Mouse (Mus musculus): ENCODE results near the gene Serpina3b. TPM values are rescaled to one million over a fixed set of nuclear protein-coding genes. Genes with fewer than 3 reads are reported as not detected.

Gene Serpina3b
- total and polyA plus RNA-seq, 2 experiments: 0.09 TPM; not detected in 1

GRCm38 (mm10) chr12:104178577-104178976 is 50.8 kb downstream of the Serpina3b start:
- no peak for TF ChIP-seq CTCF (IDR thresholded peaks at IDR 0.05; ENCODE audit: low read depth, low read length)
- TF ChIP-seq POLR2A (IDR thresholded peaks at IDR 0.05; ENCODE audit: extremely low read depth, insufficient read depth, low read length): no peak
- no peaks in the 10 kb centered on the region for H3K36me3 ChIP-seq (ENCODE audit: control insufficient read depth, insufficient read depth, low read length)
- peaks cover 3% of the 10 kb centered on the region; the same call in 1 of the 2 replicates for H3K4me1 ChIP-seq (ENCODE audit: control insufficient read depth, insufficient read depth, low read length)
- DNase-seq (ENCODE audit: extremely low read depth, low read depth, low spot score): peak; percentile 5
- no peaks in the 10 kb centered on the region for H3K79me2 ChIP-seq (ENCODE audit: control insufficient read depth, insufficient read depth, low read length)
- H3K27ac ChIP-seq (replicated peaks; ENCODE audit: insufficient read depth, low read depth, low read length): no peak overlapping the region
- H3K9ac ChIP-seq (ENCODE audit: low read depth, low read length): no peak overlapping the region
- no peaks in the 10 kb centered on the region for H3K27me3 ChIP-seq (ENCODE audit: control insufficient read depth, insufficient read depth, low read length)
- no peak overlapping the region for H3K4me3 ChIP-seq (ENCODE audit: insufficient read depth, low read depth, low read length)

GRCm38 (mm10) chr12:104178987-104179386 is 51.2 kb downstream of the Serpina3b start:
- Histone ChIP-seq H3K4me1 (ENCODE audit: control insufficient read depth, insufficient read depth, low read length) (peaks cover 3% of the 10 kb centered on the region; the same call in 1 of the 2 replicates), H3K4me3 (ENCODE audit: insufficient read depth, low read depth, low read length) (no peak overlapping the region), H3K27me3 (ENCODE audit: control insufficient read depth, insufficient read depth, low read length) (no peaks in the 10 kb centered on the region), H3K79me2 (ENCODE audit: control insufficient read depth, insufficient read depth, low read length) (no peaks in the 10 kb centered on the region), H3K27ac (replicated peaks; ENCODE audit: insufficient read depth, low read depth, low read length) (no peak overlapping the region), H3K36me3 (ENCODE audit: control insufficient read depth, insufficient read depth, low read length) (no peaks in the 10 kb centered on the region), H3K9ac (ENCODE audit: low read depth, low read length) (no peak overlapping the region)
- 89% methylated on average over 2 of the region's 2 CpGs for WGBS
- TF ChIP-seq CTCF (IDR thresholded peaks at IDR 0.05; ENCODE audit: low read depth, low read length): no peak
- TF ChIP-seq POLR2A (IDR thresholded peaks at IDR 0.05; ENCODE audit: extremely low read depth, insufficient read depth, low read length): no peak
- no peak for DNase-seq (ENCODE audit: extremely low read depth, low read depth, low spot score)

- Histone ChIP-seq H3K36me3 (ENCODE audit: control insufficient read depth, insufficient read depth, low read length) (no peaks in the 10 kb centered on the region), H3K79me2 (ENCODE audit: control insufficient read depth, insufficient read depth, low read length) (no peaks in the 10 kb centered on the region), H3K27ac (replicated peaks; ENCODE audit: insufficient read depth, low read depth, low read length) (no peak overlapping the region), H3K4me1 (ENCODE audit: control insufficient read depth, insufficient read depth, low read length) (no peaks in the 10 kb centered on the region), H3K4me3 (ENCODE audit: insufficient read depth, low read depth, low read length) (no peak overlapping the region), H3K27me3 (ENCODE audit: control insufficient read depth, insufficient read depth, low read length) (no peaks in the 10 kb centered on the region), H3K9ac (ENCODE audit: low read depth, low read length) (no peak overlapping the region)
- 94% methylated on average over 4 of the region's 4 CpGs for WGBS
- DNase-seq (ENCODE audit: extremely low read depth, low read depth, low spot score): no peak
- TF ChIP-seq CTCF (IDR thresholded peaks at IDR 0.05; ENCODE audit: low read depth, low read length): no peak
- TF ChIP-seq POLR2A (IDR thresholded peaks at IDR 0.05; ENCODE audit: extremely low read depth, insufficient read depth, low read length): no peak
These were observed 57.2 kb downstream of the Serpina3b start for GRCm38 (mm10) chr12:104185046-104185445.

GRCm38 (mm10) chr12:104186041-104186581 is 58.3 kb downstream of the Serpina3b start:
- DNase-seq (ENCODE audit: extremely low read depth, low read depth, low spot score): peak; percentile 18
- no peaks in the 10 kb centered on the region for H3K79me2 ChIP-seq (ENCODE audit: control insufficient read depth, insufficient read depth, low read length)
- 90% methylated on average over 3 of the region's 3 CpGs for WGBS
- H3K4me3 ChIP-seq (ENCODE audit: insufficient read depth, low read depth, low read length): no peak overlapping the region
- no peaks in the 10 kb centered on the region for H3K4me1 ChIP-seq (ENCODE audit: control insufficient read depth, insufficient read depth, low read length)
- no peak overlapping the region for H3K27ac ChIP-seq (replicated peaks; ENCODE audit: insufficient read depth, low read depth, low read length)
- no peaks in the 10 kb centered on the region for H3K27me3 ChIP-seq (ENCODE audit: control insufficient read depth, insufficient read depth, low read length)
- TF ChIP-seq CTCF (IDR thresholded peaks at IDR 0.05; ENCODE audit: low read depth, low read length) (no peak), POLR2A (IDR thresholded peaks at IDR 0.05; ENCODE audit: extremely low read depth, insufficient read depth, low read length) (no peak)
- H3K36me3 ChIP-seq (ENCODE audit: control insufficient read depth, insufficient read depth, low read length): no peaks in the 10 kb centered on the region
- no peak overlapping the region for H3K9ac ChIP-seq (ENCODE audit: low read depth, low read length)

Other genes with a start within 250 kb of the Serpina3b start
- gene Serpina1c, start 223.1 kb upstream of the Serpina3b start, total RNA-seq (2014; rRNA removed): 6,010 and 6,410 TPM in 2 replicates
- 8,302 and 8,890 TPM in 2 replicates for gene Serpina1c, start 223.1 kb upstream of the Serpina3b start, polyA plus RNA-seq (2012; rRNA removed)
- 1,162 and 7,105 TPM in 2 replicates for gene Serpina1e, start 169.0 kb upstream of the Serpina3b start, total RNA-seq (2014; rRNA removed)
- 268 and 557 TPM in 2 replicates for gene Serpina1e, start 169.0 kb upstream of the Serpina3b start, polyA plus RNA-seq (2012; rRNA removed)
- gene Serpina11, start 138.0 kb upstream of the Serpina3b start, total RNA-seq (2014; rRNA removed): 47.7 and 49.9 TPM in 2 replicates
- gene Serpina11, start 138.0 kb upstream of the Serpina3b start, polyA plus RNA-seq (2012; rRNA removed): 107 and 114 TPM in 2 replicates
- gene Serpina9, start 114.2 kb upstream of the Serpina3b start, total RNA-seq (2014; rRNA removed): 0.18 and 0.34 TPM in 2 replicates
- 0.11 and 1.3 TPM in 2 replicates for gene Serpina9, start 114.2 kb upstream of the Serpina3b start, polyA plus RNA-seq (2012; rRNA removed)
- gene Serpina12, start 83.6 kb upstream of the Serpina3b start, total RNA-seq (2014; rRNA removed): 0.20 and 3.6 TPM in 2 replicates
- 0.56 and 1.8 TPM in 2 replicates for gene Serpina12, start 83.6 kb upstream of the Serpina3b start, polyA plus RNA-seq (2012; rRNA removed)
- not detected in 2 replicates for gene Serpina5, start 26.9 kb upstream of the Serpina3b start, total RNA-seq (2014; rRNA removed)
- 0.04 TPM in 1 of 2 replicates, not detected in the other for gene Serpina5, start 26.9 kb upstream of the Serpina3b start, polyA plus RNA-seq (2012; rRNA removed)
- not detected in 2 replicates for gene Serpina3a, start 15.3 kb upstream of the Serpina3b start, total RNA-seq (2014; rRNA removed)
- gene Serpina3a, start 15.3 kb upstream of the Serpina3b start, polyA plus RNA-seq (2012; rRNA removed): not detected in 2 replicates
- 0.20 TPM in 1 of 2 replicates, not detected in the other for gene Serpina3c, start 25.9 kb downstream of the Serpina3b start, total RNA-seq (2014; rRNA removed)
- gene Serpina3c, start 25.9 kb downstream of the Serpina3b start, polyA plus RNA-seq (2012; rRNA removed): not detected in 2 replicates
- gene Serpina3f, start 86.5 kb downstream of the Serpina3b start, total RNA-seq (2014; rRNA removed): 2.9 TPM in 2 replicates
- 0.67 and 2.2 TPM in 2 replicates for gene Serpina3f, start 86.5 kb downstream of the Serpina3b start, polyA plus RNA-seq (2012; rRNA removed)
- gene Serpina3g, start 108.2 kb downstream of the Serpina3b start, total RNA-seq (2014; rRNA removed): 19.1 and 20.7 TPM in 2 replicates
- 3.8 and 9.7 TPM in 2 replicates for gene Serpina3g, start 108.2 kb downstream of the Serpina3b start, polyA plus RNA-seq (2012; rRNA removed)
- gene Serpina3i, start 135.1 kb downstream of the Serpina3b start, total RNA-seq (2014; rRNA removed): 0.20 and 0.46 TPM in 2 replicates
- gene Serpina3i, start 135.1 kb downstream of the Serpina3b start, polyA plus RNA-seq (2012; rRNA removed): 0.04 TPM in 1 of 2 replicates, not detected in the other
- gene Serpina3j, start 186.6 kb downstream of the Serpina3b start, total RNA-seq (2014; rRNA removed): not detected in 2 replicates
- not detected in 2 replicates for gene Serpina3j, start 186.6 kb downstream of the Serpina3b start, polyA plus RNA-seq (2012; rRNA removed)
- 10,536 and 14,457 TPM in 2 replicates for gene Serpina3k, start 210.5 kb downstream of the Serpina3b start, total RNA-seq (2014; rRNA removed)
- gene Serpina3k, start 210.5 kb downstream of the Serpina3b start, polyA plus RNA-seq (2012; rRNA removed): 2,986 and 3,416 TPM in 2 replicates
- gene Serpina3m, start 210.5 kb downstream of the Serpina3b start, total RNA-seq (2014; rRNA removed): 623 and 783 TPM in 2 replicates
- 260 and 302 TPM in 2 replicates for gene Serpina3m, start 210.5 kb downstream of the Serpina3b start, polyA plus RNA-seq (2012; rRNA removed)

Measured in liver, adult 2 months (tissue).